Mouse (Mus musculus) brain, embryonic 18.5 days (tissue): ENCODE measurements around the gene Fam180a.

Source experiments
- DNase-seq: peaks from one replicate; pipeline ENCODE4 v3.0.0-alpha.2; 2012; ENCODE audit warnings: low read depth, low spot score

Fam180a gene

GRCm38 (mm10) chr6:35265580-35266278 is 60.2 kb downstream of the Fam180a start:
- DNase-seq: no peak
